Mouse (Mus musculus): ENCODE measurements around the gene Sirpb1a. TPM values are rescaled to one million over a fixed set of nuclear protein-coding genes. Genes with fewer than 3 reads are reported as not detected.
"Not testable (repeated sequence)": the region's sequence is repeated elsewhere in the genome, so short reads cannot be mapped to it uniquely, and the experiment has no call there.

Sirpb1a gene
- total RNA-seq (2022): under 1 TPM in 1 of 4 experiments, not detected in 3; 0.34 TPM

- DNase-seq (ENCODE audit: low spot score): not testable (repeated sequence)
Measured at GRCm38 (mm10) chr3:15426447-15426846, at the start of gene Sirpb1a. Gene Sirpb1a, minus strand, starts transcription at chr3:15426520.

- not testable (repeated sequence) for DNase-seq (ENCODE audit: low spot score)
Measured at GRCm38 (mm10) chr3:15474831-15475230, 48.5 kb upstream of the Sirpb1a start.

DNA sequence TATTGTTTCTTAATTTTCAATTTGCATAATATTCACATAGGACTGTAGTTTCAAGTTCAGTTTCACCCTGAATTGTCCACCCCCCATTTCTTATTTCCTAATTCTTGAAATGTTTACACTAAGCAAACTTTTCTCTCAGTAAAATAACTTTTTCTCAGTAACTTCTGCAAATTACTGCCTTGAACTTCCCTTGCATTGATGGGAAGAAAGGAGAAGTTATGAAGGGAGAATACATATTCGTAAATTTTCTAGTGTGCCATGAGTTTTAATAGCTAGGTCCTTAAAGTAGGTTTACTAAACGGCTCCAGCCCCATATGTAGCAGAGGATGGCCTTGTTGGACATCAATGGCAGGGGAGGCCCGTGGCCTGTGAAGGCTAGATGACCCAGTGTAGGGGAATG, 43.8 kb upstream of the Sirpb1a start:
- DNase-seq (ENCODE audit: low spot score): not testable (repeated sequence)

GRCm38 (mm10) chr3:15443936-15444335, 17.6 kb upstream of the Sirpb1a start:
- not testable (repeated sequence) for DNase-seq (ENCODE audit: low spot score)

DNA sequence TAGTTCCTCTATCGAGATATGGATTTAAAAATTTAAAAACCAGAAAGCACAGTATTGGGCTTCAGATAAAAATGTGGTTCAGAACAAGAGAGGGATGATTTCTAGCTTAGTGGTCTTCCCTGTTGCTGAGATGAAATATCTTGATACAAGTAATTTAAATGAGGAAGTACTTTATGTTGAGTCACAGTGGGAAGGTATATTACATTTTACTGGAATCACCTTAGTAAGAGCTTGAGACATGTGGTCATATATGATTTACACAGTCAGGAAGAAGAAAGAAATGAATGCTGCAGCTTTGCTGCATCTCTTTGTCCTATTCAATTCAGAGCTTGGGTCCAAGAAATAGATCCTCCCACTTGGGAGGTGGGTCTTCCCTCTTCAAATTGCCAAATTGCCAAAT, 13.5 kb upstream of the Sirpb1a start:
- not testable (repeated sequence) for DNase-seq (ENCODE audit: low spot score)

DNA sequence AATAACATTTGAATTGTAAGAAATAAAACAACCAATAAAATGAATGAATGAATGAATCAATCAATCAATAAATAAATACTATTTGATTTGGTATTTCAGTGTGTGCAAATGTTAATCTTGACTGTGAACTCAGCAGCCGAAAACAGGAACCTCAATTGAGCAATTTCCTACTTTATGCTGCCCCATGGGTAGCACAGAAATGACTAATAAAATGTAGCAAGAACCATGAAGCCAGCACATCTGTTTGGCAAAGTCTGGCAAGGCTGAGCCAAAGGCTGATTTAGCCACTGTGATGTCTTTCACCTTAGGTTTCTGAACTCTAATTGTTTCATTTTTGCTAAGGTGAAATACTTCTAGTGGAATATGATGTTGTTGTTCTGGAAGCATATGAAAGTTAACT, 1.6 kb upstream of the Sirpb1a start:
- no peak for DNase-seq (ENCODE audit: low spot score)

- not testable (repeated sequence) for DNase-seq (ENCODE audit: low spot score)
Measured at GRCm38 (mm10) chr3:15355690-15356089, 70.6 kb downstream of the Sirpb1a start.

DNA sequence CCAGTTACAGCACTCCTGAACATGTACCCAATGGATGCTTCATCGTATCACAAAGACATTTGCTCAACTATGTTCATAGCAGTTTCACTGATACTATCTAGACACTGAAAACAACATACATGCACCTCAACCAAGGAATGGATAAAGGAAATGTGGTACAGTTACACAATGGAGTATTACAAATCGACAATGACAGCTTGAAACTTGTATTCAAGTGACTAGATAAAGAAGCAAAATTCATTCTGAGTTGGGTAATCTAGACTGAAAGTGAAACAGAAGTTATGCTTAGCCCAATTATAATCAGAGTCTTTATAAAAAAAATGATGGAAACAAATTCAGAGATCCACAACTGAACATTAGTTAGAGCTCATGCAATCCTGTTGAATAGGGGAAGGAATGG, 76.0 kb downstream of the Sirpb1a start:
- not testable (repeated sequence) for DNase-seq (ENCODE audit: low spot score)

DNA sequence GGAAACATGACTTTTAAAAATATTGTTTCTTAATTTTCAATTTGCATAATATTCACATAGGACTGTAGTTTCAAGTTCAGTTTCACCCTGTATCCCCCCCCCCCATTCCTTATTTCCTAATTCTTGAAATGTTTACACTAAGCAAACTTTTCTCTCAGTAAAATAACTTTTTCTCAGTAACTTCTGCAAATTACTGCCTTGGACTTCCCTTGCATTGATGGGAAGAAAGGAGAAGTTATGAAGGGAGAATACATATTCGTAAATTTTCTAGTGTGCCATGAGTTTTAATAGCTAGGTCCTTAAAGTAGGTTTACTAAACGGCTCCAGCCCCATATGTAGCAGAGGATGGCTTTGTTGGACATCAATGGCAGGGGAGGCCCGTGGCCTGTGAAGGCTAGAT, 80.7 kb downstream of the Sirpb1a start:
- DNase-seq (ENCODE audit: low spot score): not testable (repeated sequence)

- no peak for DNase-seq (ENCODE audit: low spot score)
Measured at GRCm38 (mm10) chr3:15340287-15340686, 86.0 kb downstream of the Sirpb1a start.

DNA sequence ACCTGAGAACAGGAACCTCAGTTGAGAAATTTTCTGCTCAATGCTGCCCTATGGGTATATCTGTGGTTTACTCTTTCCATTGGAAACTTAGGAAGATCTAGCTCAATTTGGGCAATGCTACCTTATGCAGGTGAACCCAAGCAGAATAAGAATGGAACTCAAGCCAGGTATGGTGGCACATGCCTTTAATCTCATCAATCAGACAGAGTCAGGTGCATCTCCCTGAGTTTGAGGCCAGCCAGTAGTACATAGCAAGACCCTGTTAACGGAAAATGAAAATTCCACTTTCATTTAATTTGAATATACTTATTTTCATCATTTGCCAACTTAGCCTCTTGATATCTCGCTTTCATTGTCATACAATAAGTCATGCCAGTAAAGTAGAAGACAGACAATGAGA, 92.1 kb downstream of the Sirpb1a start:
- DNase-seq (ENCODE audit: low spot score): no peak

DNA sequence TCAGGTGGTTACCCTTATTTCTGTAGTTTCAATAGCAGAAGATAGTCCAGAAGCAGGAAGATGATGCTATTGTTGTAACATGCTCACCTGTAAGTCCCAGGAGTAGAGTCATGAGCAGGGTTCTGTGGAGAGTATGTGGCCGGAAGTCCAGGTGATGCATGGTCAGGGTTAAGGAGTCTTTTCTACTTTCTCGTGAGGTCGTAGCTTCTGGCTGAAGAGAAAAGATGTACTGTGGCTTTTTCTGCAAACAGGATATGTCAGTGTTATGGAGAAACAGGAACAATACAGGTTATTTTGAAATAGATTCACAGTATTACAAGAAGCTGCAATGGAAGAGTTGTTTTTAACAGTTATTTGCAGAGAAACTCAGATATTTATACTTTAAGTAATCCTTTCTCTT, 94.3 kb downstream of the Sirpb1a start, which contains the start of gene Gm9733:
Gene Gm9733, minus strand, starts transcription at position 240 of the 400 bp plus-strand sequence.
- no peak for DNase-seq (ENCODE audit: low spot score)

DNA sequence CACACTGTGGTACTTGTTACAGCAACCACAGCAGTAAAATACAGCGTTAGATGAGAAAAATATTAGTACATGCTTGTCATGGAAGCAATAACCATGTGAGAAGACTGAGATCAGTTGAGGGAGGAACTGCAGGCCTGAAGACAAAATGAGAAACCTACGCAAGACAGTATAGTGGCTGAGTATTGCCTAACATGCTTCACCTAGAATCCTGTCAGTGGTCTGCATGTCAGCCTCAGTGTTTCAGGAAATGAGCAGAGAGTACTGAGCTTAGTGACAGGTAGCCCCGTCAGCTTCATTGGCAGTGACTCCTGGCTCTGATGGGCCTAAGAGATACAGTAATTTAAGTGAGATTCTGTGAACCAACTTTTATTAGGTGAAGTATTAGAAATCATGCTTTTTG, 94.8 kb downstream of the Sirpb1a start:
- no peak for DNase-seq (ENCODE audit: low spot score)

DNA sequence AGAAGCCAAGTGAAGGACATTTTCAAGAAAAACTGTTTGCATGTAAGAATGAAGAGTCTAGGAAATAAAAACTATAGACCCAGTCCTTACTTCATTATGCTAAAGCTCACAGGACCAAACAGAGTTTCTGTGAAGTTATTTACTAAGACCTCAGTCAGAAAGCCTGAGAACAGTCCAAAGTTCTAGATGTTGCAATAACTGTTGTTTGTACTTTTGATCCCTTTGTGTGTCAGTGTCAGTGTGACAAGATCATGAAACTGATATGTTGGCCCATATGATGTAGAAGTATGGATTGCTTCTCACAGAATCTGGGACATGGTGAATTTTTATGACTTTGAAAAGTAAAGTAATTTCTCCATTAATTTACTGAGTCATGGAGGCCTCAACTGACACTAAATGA, 96.8 kb downstream of the Sirpb1a start:
- no peak for DNase-seq (ENCODE audit: low spot score)

Other genes with a start within 250 kb of the Sirpb1a start
- gene Gm9733, start 94.2 kb downstream of the Sirpb1a start, total RNA-seq (2022): not detected
- gene Sirpb1b, start 148.5 kb upstream of the Sirpb1a start, total RNA-seq (2022): under 1 TPM in 1 of 4 experiments, not detected in 3; 0.40 TPM

Data from heart, adult 8-10 months (tissue).